Mouse (Mus musculus) limb, embryonic 12.5 days (tissue): ENCODE measurements around the gene Add1. TPM values are rescaled to one million over a fixed set of nuclear protein-coding genes. Genes with fewer than 3 reads are reported as not detected.

Experiments used
- ATAC-seq: fragments of 200-750 bp; cut with Nextera tagmentation; 2 replicates; pipeline ENCODE4 v1.8.0; 2017; ENCODE audit warnings: low read depth, moderate TSS enrichment; ENCODE audit not compliant: insufficient number of reproducible peaks, insufficient read depth, low FRiP score, low TSS enrichment
- H3K27ac ChIP-seq: fragments of 300-500 bp; sonication (generic); 2 replicates; pipeline ENCODE4 v1.5.1; 2016; ENCODE audit warnings: mild to moderate bottlenecking, moderate library complexity
- H3K27me3 ChIP-seq: fragments of 300-500 bp; sonication (generic); 2 replicates; pipeline ENCODE4 v1.6.1; 2016; ENCODE audit warnings: mild to moderate bottlenecking, moderate library complexity
- H3K36me3 ChIP-seq: fragments of 300-500 bp; sonication (generic); 2 replicates; pipeline ENCODE4 v1.6.1; 2016; ENCODE audit warnings: mild to moderate bottlenecking, moderate library complexity
- H3K4me1 ChIP-seq: fragments of 300-500 bp; sonication (generic); replicated peaks from 2 replicates; pipeline ENCODE4 v1.6.1; 2016
- H3K4me2 ChIP-seq: fragments of 300-500 bp; sonication (generic); 2 replicates; pipeline ENCODE4 v1.6.1; 2016; ENCODE audit warnings: mild to moderate bottlenecking, moderate library complexity
- H3K4me3 ChIP-seq: fragments of 300-500 bp; sonication (generic); replicated peaks from 2 replicates; pipeline ENCODE4 v1.5.1; 2016; ENCODE audit warnings: mild to moderate bottlenecking
- H3K9ac ChIP-seq: fragments of 300-500 bp; sonication (generic); replicated peaks from 2 replicates; pipeline ENCODE4 v1.6.1; 2016; ENCODE audit warnings: mild to moderate bottlenecking, moderate library complexity
- H3K9me3 ChIP-seq: fragments of 300-500 bp; sonication (generic); 2 replicates; pipeline ENCODE4 v1.6.1; 2016; ENCODE audit warnings: mild to moderate bottlenecking, moderate library complexity
- WGBS: fragments of 180-500 bp; shearing (Covaris S2); methylation state at CpG from one replicate; pipeline ENCODE4 v1.1.7; 2016; 5-methylcytosine and 5-hydroxymethylcytosine counted together
- polyA plus RNA-seq: library from polyadenylated mRNA; unstranded; fragments of >200 nt; fragmentation: Nextera tagmentation; extraction: Ambion mirVana; gene quantifications from 2 replicates; pipeline ENCODE4 v1.2.1, GENCODE M21; 2016

Add1 gene
- polyA plus RNA-seq, 1 experiment from 2014 or later = 173 TPM

DNA sequence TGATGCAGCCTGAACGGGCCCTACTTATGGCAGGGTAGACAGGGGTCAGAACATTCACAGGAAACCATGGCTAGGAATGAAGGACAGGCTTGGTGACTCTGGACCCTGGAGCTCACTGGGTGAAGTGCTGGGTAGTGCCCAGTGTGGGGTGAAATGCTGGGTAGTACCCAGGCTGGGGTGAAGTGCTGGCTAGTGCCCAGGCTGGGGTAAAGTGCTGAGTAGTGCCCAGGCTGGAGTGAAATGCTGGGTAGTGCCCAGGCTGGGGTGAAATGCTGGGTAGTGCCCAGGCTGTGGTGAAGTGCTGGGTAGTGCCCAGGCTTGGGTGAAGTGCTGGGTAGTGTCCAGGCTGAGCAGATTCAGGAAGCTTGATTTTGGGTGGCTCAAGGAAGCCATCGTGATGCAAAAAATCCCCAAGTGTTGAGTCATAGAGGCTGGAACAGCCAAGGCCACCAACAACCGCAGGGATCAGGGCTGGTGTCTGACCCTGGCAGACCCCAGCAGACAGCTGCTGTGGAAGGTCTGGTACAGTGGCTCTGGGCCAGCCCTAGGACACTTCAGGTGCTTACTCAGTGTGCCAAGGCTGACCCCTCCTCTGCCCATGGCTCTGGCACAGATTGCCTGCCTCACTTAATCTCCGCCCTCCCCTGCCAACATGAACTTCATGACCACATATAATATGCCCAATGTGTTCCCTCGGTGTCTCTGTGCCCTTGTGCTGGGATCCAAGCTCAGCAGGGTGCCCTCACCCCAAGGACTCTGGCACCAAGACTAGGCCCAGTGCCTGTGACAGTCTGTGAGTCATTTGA is 38.5 kb upstream of the Add1 start:
- H3K9me3 ChIP-seq = no peaks in the 10 kb centered on the region
- WGBS = 77% methylated on average over 5 of the region's 5 CpGs
- no peak for ATAC-seq

DNA sequence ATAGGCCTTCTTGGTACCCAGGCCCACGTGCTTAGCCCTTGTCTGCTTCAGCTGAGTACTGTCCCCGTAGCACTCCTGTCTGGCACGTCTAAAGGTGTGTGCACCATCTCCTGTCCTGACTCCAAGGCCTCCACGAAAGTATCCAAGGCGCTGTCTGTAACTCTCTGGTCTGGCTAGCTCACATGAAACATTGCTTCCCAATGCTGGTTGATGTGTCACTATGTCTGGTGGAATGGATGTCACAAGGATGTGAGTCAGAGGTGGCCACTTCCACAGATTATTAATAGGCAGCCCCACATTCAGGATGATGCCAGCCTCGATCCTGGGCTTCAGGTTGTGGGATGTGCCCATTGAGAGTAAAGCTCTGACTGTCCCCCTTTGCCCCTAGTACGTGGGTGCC is 37.6 kb upstream of the Add1 start:
- Histone ChIP-seq H3K36me3 (no peaks in the 10 kb centered on the region), H3K9ac (no peak overlapping the region), H3K27me3 (no peaks in the 10 kb centered on the region), H3K4me2 (no peak overlapping the region), H3K4me3 (no peak overlapping the region), H3K4me1 (no peaks in the 10 kb centered on the region), H3K9me3 (no peaks in the 10 kb centered on the region), H3K27ac (no peak overlapping the region)
- 86% methylated on average over 7 of the region's 7 CpGs for WGBS
- ATAC-seq = no peak

More for the DNA sequence above, 38.5 kb upstream of the Add1 start:
- Histone ChIP-seq H3K4me2 (no peak overlapping the region), H3K27ac (no peak overlapping the region), H3K27me3 (no peaks in the 10 kb centered on the region), H3K4me1 (no peaks in the 10 kb centered on the region), H3K9ac (no peak overlapping the region), H3K4me3 (no peak overlapping the region), H3K36me3 (no peaks in the 10 kb centered on the region)

DNA sequence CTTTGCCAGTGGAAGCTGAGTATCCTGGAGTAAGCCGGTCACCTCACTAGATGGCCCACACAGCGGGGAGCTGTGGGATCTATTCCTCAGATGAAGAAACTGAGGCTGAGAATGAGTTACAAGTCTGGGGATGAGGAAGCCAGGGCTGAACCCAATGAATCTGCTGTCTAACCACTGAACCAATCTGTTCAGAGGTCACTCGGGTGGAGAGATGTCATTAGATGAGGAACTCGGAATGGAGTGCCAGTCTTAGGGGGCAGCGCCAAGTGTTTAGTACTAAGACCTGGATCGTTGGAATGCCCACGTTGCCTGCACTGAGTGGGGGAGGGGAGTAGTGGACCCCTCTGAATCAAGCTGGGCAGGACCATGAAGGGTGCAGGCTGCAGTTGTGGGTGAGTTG is 35.4 kb upstream of the Add1 start:
- ATAC-seq = no peak
- Histone ChIP-seq H3K9me3 (no peaks in the 10 kb centered on the region), H3K4me3 (no peak overlapping the region), H3K4me2 (no peak overlapping the region), H3K4me1 (no peaks in the 10 kb centered on the region), H3K27me3 (no peaks in the 10 kb centered on the region; the same call in 1 of the 2 replicates), H3K9ac (no peak overlapping the region; the same call in 1 of the 2 replicates), H3K36me3 (no peaks in the 10 kb centered on the region), H3K27ac (no peak overlapping the region)
- 76% methylated on average over 7 of the region's 7 CpGs for WGBS

DNA sequence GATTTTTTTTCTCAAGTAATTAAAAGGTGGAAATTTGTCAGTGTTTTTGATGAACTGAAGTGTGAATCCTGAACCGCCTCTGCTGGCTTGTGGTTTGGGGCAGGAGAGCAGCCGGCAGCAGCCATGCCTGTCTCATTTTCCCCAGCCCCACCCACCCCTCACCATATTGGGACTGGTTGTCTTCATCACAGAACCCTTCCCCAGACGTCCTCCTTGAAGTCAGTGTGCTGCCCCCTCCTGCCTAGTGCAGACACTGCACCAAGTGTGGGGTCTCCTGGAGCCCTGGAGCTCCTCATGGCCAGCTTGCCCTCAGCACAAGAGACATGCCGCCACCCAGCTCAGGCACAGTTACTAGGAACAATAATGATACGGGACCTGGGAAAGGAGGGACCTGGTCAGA is 34.9 kb upstream of the Add1 start:
- H3K9ac ChIP-seq = no peak overlapping the region; the same call in 1 of the 2 replicates
- ATAC-seq = no peak
- no peak overlapping the region for H3K27ac ChIP-seq
- H3K4me3 ChIP-seq = no peak overlapping the region
- H3K36me3 ChIP-seq = no peaks in the 10 kb centered on the region
- H3K4me1 ChIP-seq = no peaks in the 10 kb centered on the region
- WGBS = 34% methylated on average over 5 of the region's 5 CpGs
- no peaks in the 10 kb centered on the region; the same call in 1 of the 2 replicates for H3K27me3 ChIP-seq
- H3K9me3 ChIP-seq = no peaks in the 10 kb centered on the region
- no peak overlapping the region for H3K4me2 ChIP-seq

DNA sequence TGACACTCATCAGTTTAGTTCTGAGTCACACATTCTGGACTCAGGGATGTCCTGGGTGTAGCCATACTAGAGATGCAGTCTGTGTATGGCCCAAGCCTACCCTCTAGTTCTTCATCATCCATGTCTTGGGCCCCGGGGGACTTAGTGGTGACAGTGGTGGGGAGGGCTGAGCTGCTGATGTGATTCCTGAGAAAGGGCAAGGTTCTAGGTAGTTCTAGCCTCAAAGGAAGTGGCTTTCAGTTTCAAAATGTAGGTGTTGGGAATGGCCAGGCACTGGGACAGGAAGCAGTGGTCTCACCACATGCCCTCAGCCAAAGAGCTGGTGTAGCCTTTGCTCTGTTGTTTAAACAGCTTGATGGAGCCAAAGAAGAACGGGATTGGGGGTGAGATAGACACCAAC is 34.3 kb upstream of the Add1 start:
- Histone ChIP-seq H3K4me3 (no peak overlapping the region), H3K9ac (no peak overlapping the region), H3K27ac (no peak overlapping the region), H3K4me1 (no peaks in the 10 kb centered on the region), H3K27me3 (no peaks in the 10 kb centered on the region; the same call in 1 of the 2 replicates), H3K9me3 (no peaks in the 10 kb centered on the region), H3K4me2 (no peak overlapping the region), H3K36me3 (no peaks in the 10 kb centered on the region)
- 95% methylated on average over 2 of the region's 2 CpGs for WGBS
- no peak for ATAC-seq

DNA sequence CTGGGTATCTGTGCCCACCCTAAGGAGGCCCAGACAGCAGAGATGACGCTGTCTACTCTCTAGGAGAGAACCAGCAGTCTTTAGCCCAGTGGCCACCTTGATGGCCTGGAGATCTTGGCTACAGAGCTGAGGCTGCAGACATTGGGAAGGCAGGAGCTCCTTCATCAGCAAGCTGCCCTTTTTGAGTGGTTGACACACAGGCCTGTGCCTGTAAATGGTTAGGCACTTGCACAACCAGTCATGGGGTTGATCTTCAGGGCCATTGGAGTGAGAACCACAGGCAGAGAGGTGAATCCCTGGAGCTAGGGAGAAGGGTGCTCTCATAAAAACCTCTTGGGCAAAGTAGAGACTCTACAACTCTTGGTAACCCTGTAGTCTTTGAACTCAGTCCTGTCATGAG is 31.3 kb upstream of the Add1 start:
- no peak for ATAC-seq
- 64% methylated on average over 1 of the region's 1 CpGs for WGBS
- H3K4me3 ChIP-seq = no peak overlapping the region
- H3K9ac ChIP-seq = no peak overlapping the region
- H3K27ac ChIP-seq = no peak overlapping the region
- H3K4me2 ChIP-seq = no peak overlapping the region
- no peaks in the 10 kb centered on the region; the same call in 1 of the 2 replicates for H3K27me3 ChIP-seq
- no peaks in the 10 kb centered on the region for H3K36me3 ChIP-seq
- H3K9me3 ChIP-seq = no peaks in the 10 kb centered on the region
- H3K4me1 ChIP-seq = no peaks in the 10 kb centered on the region

DNA sequence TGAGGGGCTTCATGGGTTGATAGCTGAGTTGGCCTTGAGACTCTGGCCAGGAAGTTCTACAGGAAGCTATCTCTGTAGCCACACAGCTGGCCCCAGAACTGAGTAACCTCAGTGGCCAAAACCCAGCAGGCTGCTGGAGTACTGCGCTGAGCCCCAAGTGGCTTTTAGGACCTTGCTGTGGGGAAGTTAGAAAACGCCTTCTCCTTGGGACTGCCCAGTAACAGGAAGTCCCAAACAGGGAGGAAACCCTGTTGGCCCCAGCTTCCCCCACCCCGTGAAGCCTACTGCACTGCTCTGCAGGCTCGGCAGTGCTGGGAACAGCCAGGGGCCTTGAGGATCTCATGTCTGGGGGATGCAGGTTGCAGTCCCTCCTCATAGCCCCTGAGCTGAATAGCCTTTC is 30.4 kb upstream of the Add1 start:
- Histone ChIP-seq H3K4me2 (no peak overlapping the region), H3K9ac (no peak overlapping the region), H3K4me1 (no peaks in the 10 kb centered on the region), H3K4me3 (no peak overlapping the region), H3K36me3 (no peaks in the 10 kb centered on the region), H3K9me3 (no peaks in the 10 kb centered on the region), H3K27ac (no peak overlapping the region), H3K27me3 (no peaks in the 10 kb centered on the region; the same call in 1 of the 2 replicates)
- ATAC-seq = no peak
- 50% methylated on average over 4 of the region's 4 CpGs for WGBS

DNA sequence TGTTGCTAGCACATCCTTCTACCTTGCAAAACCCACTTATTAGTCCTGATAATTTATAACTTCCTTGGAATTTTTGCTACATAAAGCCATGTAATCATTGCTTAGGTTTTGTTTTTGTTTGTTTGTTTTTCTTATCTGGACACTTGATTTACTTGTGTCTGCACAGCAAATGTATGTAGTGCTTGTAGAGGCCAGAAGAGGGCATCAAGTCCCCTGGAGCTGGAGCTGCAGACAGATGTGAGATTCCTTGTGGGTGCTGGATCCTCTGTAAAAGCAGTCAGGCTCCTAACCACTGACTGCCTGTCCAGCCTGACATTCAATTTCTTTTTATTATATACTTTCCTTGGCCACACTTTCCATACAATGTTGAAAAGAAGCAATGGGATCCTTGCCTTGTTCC is 26.1 kb upstream of the Add1 start:
- Histone ChIP-seq H3K27me3 (no peaks in the 10 kb centered on the region; the same call in 1 of the 2 replicates), H3K27ac (no peak overlapping the region), H3K9ac (no peak overlapping the region), H3K4me2 (no peak overlapping the region), H3K9me3 (no peaks in the 10 kb centered on the region), H3K4me1 (peaks cover 18% of the 10 kb centered on the region), H3K36me3 (peaks cover 15% of the 10 kb centered on the region), H3K4me3 (no peak overlapping the region)
- no peak for ATAC-seq

DNA sequence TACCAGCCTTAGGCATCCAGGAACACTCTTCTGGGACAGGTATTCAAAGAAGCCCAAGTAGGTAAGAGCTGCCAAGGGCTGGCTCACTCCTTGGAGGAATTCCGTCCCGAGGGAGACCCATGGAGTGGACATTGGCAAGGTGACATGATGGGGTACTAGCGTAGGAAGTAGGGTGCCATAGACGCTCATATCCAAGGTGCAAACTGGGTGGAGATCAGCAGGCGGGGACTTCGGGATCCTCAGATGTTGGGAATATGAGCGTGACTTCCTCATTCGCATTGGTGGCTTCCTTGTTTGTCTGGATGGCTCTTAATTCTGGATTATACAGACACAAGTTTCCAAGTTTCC is 24.4 kb upstream of the Add1 start:
- peak overlapping the region; percentile 86 for H3K4me3 ChIP-seq
- peak overlapping the region; percentile 94; the same call in 1 of the 2 replicates for H3K9ac ChIP-seq
- peaks cover 30% of the 10 kb centered on the region for H3K36me3 ChIP-seq
- no peaks in the 10 kb centered on the region for H3K9me3 ChIP-seq
- H3K4me2 ChIP-seq = peak overlapping the region; percentile 71
- H3K4me1 ChIP-seq = peaks cover 18% of the 10 kb centered on the region
- WGBS = 25% methylated on average over 8 of the region's 8 CpGs
- no peak overlapping the region for H3K27ac ChIP-seq
- H3K27me3 ChIP-seq = no peaks in the 10 kb centered on the region
- no peak for ATAC-seq

DNA sequence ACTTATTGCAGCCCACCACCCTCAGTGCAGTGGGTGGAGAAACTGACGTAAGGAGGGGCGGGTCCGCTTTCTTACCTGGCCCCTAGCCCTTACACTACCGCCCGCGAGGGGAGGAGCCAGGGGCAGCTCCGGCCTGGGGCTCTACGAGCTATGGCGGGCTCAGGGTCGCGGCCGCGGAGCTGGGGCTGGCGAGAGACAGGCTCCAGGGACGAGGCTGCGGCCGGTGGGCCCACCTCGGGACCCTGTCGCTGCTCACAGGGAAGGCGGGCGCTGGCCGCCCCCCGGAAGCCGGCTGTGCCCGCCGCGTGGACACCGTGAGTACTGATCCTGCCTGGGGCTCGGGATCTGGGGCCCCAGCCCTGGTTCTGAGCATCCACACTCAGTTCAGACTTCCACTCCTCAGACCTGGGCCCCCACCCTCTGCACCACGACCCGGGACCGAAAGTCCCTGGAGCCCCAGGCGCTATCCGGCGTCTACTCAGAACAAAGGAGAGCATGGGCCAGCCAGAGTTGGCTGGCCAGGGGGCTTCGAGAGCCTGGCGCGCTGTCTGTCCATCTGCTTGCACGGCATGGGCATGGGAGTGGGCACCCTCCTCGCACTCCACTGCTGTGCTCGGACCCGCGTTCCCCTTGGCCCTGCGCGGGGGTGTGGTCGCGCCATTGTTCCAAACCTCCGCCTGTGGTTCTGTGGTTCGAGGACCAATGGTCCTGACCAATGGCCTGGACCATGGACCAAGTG is 23.8 kb upstream of the Add1 start:
- Histone ChIP-seq H3K27ac (peak overlapping the region; percentile 75), H3K4me1 (peaks cover 18% of the 10 kb centered on the region), H3K9ac (peak overlapping the region; percentile 94), H3K4me2 (peak overlapping the region; percentile 71), H3K9me3 (no peaks in the 10 kb centered on the region), H3K36me3 (peaks cover 35% of the 10 kb centered on the region), H3K4me3 (peak overlapping the region; percentile 86), H3K27me3 (no peaks in the 10 kb centered on the region)
- 0% methylated on average over 49 of the region's 49 CpGs for WGBS
- peak; percentile 90 for ATAC-seq

DNA sequence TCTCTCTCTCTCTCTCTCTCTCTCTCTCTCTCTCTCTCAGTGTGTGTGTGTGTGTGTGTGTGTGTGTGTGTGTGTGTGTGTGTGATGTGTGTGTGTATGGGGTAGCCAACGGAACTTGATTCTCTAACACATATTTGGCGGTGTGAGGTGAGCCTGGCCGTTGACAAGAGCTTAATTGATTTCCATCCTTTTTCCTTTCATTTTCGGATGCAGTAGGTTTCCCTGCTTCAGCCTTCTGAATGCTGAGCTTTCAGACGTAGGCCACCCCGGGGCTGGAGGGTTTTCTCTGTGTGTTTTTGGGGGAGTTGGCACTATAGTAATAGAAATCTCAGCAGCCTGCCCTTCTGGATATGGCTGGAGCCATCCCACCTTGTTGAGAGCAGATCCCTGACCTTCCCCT is 23.2 kb upstream of the Add1 start:
- peak overlapping the region; percentile 71 for H3K4me2 ChIP-seq
- H3K9ac ChIP-seq = peak overlapping the region; percentile 94
- WGBS = 20% methylated on average over 6 of the region's 6 CpGs
- H3K27ac ChIP-seq = peak overlapping the region; percentile 75; the same call in 1 of the 2 replicates
- no peak for ATAC-seq
- H3K4me1 ChIP-seq = peaks cover 18% of the 10 kb centered on the region
- no peaks in the 10 kb centered on the region for H3K27me3 ChIP-seq
- H3K4me3 ChIP-seq = peak overlapping the region; percentile 86
- no peaks in the 10 kb centered on the region for H3K9me3 ChIP-seq
- H3K36me3 ChIP-seq = peaks cover 41% of the 10 kb centered on the region
